Mouse (Mus musculus): ENCODE measurements around the gene Enthd1.

DNA sequence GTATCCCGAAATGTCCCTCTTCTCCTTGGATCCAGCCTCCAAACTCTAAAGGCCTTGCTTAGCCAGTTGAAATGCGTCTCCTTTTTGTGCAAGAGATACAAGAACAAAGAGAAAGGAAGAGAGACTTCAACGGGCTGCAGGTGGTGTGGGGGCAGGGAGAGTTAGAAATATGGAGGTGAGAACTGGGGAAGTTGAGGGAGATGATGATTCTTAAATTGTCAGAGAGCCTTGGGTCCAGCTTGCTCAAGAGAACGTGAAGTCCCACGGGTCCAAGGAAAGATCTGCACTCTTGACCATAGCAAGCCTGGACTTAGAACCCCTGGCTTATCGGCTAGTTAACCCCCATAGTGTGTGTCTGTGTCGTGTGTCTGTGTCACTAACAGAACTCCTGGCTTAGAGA, 6.7 kb upstream of the Enthd1 start:
- no peak for TF ChIP-seq CTCF (IDR thresholded peaks at IDR 0.05; ENCODE audit: insufficient read depth, low read depth, low read length)
- TF ChIP-seq POLR2A (IDR thresholded peaks at IDR 0.05; ENCODE audit: insufficient read depth, low read depth, low read length) = no peak
